Mouse (Mus musculus) 3T3-L1 (cell line): ENCODE data around the gene Lyrm9.

Experiments used
- DNase-seq: peaks from one replicate; pipeline ENCODE4 v3.0.0-alpha.2; 2015; ENCODE audit warnings: low read depth, low spot score

The Lyrm9 gene

DNA sequence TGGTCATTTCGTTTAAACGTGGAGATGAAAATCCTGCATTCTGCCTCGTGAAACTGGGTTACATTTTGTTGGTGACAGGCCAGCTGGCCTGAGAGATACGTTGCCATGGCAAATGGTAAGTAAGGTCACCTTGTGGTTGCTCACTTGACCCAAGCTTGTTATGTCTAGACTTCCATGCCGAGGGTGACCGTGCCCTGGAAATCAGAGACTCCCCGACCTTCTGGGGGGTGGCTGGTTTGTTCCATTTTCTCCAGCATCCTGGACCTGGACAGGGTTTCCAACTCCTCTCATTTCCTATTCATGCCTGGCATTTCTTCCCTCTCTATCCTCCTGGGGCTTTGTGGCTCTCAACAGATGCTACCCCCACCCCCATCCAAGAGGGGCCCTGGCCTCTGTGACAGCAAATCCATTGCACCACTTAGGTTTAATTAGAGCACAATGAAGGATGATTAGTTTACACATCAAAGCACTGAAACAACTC, 11.9 kb upstream of the Lyrm9 start:
- no peak for DNase-seq

DNA sequence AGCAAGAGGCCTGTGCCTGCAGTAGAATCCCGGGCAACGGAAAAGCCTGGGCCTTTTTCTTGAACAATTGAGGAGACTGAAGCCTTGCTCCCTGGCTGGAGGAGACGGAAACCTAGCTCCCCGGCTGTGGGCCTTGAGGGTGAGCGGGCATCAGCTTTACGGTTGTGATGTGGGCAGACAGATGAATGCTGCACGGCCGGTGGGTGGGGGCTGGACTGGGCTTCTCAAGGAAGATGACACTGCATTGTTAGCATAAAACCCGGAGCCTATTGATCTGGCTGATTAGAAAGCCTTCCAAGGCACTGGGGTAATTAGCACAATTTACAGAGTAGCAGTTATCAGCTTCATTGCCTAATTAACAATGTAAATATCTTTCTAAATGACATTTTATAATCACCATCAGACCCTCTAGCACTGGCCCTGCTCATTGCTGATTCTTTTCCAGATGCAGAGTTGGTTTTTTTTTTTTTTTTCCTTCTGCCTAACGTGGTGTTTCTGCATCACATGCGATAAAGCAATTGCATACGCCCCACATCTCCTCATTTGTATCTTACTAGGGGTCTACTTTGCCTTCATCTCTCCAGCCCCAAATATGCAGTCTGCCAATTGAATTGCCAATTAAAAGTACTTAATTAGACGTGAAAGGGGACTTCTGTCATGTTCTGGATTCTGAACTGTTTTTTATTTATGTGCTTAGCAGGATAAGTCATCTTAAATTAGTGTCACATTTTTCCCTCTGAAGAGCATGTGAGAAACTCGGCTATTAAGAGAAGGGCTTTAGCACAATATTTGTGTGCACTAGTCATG, 10.2 kb upstream of the Lyrm9 start:
- DNase-seq: no peak

DNA sequence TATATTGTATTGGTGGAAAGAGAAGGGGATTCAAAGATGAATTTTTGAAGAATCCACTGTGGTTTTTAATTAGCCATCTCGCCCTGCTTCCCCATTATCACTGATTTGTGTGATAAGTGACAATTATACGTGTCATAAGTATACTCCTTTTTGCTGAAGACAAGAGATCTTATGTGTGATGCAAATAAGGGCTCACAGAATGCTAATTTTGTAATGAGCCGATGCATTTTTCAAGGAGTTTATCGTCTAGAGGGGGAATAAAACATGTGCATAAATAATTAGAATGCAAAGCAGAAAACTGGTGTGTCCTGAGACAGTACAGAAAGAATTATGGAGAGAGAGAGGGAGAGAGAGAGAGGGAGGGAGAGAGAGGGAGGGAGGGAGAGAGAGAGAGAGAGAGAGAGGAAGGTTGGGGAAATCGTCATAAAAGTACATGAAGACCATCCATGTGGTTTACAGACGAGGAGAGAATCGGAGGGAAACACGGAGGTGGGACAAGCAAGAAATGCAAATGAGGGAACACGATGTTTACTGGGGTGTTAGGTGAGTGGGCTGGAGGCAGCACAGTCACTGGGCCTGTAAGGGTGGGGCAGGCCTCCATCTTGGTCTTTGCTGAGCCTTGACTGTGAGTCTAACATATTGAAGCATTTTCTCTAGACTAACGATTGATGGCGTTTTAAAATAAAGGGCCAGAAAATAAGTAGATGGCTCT, 8.9 kb upstream of the Lyrm9 start:
- DNase-seq: no peak

DNA sequence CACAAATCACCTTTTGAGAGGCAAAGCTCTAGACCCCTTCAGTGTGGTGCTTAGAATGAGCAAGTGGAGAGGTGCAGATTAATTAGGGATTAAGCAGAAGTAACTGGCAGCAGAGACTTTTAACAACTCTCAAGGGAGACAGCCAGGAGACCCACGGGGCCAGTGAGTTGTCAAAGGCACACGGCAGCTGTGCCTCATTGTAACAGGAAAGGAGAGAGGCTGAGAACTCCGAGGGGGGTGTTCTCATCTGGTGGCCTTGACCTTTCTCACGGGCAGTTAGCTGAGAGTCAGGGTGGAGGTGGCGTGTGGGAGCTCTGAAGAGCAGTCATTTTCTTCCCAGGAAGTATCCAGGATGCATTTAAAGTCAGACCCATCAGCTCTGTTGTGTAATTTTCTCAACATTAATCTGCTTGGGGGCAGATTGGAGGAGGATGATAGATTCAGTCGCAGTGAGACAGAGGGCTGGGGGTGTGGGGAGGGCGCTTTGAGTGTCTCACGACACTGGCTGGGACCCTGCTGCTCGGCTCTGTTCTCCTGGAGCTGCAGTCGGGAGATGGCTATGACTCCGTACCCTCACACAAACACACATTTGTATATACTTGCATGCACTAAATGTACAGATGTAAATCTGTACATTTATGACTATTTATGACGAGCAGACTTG, 5.9 kb upstream of the Lyrm9 start:
- DNase-seq: no peak

DNA sequence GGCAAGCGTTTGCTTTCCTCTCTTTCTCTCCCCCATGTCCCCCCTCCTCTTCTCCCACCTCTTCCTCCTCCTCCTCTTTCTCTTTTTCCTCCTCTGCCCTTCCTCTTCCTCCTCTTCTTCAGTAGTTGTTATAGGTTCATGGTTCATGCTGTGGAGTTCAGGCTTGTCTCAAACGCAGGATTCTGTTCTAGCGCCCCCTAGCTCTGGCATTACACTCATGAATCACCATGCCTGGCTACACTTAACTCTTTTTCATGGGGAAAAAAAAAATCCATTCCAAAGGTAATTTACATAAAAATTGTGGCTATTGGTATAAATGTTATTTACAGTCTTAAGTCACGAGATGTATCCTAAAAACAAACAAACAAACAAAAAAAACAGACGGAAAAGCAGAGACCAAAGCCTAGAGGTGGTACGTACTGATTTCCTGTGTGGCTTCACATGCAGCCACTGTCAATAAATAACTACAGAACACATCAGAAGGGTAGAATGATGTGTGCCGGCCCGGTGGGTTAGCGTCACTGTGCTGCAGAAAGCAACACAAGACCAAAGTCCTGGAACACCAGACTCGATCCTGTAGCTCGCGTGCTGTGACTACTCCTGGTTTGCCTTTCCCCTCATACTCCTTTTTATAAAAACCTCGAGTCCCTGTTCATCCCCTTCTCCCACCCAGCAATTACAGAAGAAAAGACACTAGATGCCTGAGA, 3.4 kb upstream of the Lyrm9 start:
- peak; percentile 71 for DNase-seq

DNA sequence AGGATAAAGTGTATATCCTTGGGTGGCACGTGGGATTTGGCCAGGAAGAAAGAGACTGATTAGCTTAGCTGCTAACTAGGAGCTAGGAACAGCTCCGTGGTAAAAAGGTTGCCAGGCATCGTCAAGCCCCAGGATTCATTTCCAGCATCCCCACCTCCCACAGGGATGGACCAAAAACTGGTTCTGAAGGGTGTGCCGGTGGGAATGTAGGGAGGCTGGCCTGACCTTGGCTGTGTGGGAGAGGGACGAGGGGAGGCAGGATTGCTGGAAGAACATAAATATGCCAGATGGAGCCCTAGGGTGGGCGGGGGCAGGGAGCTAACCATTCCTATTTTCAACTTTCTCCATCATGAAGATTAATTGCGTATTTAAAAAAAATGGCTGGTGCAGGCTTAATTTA, 1.2 kb downstream of the Lyrm9 start:
- DNase-seq: no peak

DNA sequence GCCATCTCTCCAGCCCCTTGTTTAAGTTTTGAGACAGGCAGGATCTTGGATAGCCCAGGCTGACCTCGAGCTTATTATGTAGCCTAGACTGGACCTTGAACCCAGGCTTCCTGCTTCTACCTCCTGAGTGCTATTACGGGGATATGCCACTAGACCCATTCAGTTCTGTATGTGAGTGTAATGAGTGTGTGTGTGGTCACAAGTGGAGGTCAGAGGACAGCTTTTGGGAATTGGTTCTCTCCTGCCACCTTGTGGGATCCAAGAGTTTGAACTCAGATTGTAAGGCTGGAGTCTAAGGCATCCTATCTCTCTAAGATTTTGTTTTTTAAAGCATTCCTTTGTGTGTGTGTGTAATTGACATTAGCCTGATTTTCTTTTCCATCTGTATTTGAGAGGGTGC, 2.0 kb downstream of the Lyrm9 start:
- DNase-seq: peak; percentile 78

DNA sequence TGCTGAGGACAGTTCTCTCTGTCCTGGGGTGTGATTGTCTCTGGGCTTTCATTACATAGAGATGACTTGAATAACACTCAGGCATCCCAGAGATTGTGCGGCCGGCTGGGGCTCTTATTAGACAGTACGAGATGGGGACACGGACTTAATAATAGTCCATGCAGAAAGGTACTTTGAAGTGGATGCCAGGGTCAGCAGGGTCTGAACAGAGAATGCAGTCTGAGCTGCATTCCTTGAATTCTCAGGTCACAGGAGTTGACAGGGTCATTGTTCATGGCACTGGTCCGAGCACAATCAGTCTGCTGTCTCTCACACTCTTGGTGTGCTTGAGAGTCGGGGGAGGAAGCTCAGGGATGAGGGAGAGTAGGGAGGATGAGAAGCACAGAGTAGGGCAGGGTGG, 3.0 kb downstream of the Lyrm9 start:
- no peak for DNase-seq

DNA sequence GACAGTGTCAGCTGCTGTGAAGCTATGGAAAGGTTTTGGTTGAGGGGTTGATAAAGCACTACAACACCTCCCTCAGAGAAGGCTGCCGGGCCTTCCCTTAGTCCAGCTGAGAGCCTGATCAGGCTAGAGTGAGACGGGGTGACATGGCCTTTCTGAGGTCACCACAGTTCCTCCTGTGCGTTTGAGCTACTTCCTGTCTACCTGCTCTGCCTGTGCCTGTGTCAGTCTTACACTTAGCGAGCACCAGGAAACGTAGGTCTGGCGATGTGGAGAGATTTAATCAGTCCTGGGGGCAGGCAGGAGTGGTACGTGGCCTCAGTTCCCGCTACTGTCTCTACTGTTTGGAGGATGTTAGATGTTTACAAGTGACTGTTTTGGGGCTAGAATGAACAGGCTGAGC, 3.8 kb downstream of the Lyrm9 start:
- DNase-seq: no peak

DNA sequence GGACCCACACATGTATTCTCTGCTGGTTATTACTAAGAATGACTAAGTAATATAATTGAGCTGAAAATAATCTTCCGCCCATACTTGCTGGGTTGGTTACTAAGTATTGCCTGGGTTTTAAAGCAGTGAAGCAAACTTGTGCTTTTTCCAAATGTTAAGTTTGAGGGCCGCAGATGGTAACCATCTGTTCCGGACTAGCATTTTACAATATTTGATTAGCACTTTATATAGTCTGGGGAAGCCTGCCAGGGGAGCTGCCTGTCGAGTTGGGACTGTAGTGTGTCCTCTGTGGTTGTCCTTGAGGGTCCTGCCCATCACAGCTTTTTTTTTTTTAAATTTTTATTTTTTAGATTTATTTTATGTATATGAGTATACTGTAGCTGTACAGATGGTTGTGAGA, 5.3 kb downstream of the Lyrm9 start:
- no peak for DNase-seq

DNA sequence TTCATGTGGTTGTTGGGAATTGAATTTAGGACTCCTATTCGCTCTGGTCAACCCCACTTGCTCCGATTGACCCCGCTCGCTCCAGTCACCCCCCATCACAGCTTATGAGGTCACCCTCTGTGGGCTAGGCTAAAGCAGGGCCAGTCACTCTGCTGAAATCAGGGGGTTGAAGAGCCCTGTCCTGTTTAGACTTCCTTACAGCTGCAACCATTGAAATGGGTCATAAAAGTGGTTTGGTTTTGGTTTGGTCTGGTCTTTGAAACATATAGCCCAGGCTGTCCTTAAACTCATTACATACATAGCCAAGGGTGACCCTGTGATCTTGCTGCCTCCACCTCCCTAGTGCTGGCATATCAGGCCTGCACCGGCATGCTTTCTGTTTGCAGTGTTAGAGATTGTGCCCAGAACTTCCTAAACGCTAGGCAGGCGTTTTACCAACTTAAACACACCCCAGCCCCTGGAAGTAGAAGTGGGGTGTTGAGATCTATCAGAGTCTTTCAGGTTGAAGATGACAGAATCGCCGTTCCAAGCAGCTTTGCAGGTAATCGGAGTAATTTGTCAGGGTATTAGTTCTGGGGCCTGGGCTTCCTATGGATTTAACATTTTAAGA, 5.8 kb downstream of the Lyrm9 start:
- DNase-seq: no peak

DNA sequence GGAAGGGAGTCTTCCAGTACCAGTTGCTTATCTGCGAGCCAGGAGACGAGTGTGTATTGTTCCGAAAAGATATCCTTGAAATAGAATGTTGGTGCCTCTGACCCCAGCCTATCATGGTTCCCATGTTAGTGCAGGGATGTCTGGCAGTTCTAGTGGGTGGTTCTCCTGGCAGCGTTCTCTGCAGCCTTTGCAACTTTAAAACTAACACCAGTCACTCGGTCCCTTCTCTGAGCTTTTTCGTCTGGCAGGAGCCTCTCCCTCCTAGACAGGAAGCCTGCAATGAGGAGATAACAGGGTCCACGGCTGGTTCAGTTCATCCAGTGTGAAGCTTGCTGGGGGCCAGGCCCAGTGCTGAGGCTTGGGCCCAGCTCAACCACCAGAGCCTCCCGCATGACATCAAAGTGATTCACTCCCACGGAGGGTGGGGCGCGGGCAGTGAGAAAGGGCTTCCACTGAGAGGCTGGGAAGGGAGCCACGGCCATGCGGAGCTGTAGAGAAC, 6.5 kb downstream of the Lyrm9 start:
- DNase-seq: peak; percentile 42

DNA sequence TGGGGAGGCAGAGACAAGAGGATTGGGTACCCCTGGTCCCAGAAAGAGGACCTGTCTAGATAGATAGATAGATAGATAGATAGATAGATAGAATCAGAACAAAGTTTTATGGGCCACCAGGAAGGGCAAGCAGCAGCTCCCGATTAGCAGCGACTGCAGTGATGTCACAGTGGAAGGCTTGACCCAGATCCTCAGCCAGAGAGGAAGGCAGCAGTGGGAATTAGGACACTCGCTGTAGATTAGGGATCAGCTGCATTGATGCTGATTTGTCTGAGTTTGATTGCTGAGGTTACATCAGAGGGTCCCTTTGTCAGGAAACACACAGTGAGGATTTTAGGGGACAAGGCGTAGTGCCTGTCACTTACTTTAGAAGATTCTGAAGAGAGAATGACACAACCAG, 10.1 kb downstream of the Lyrm9 start:
- no peak for DNase-seq

DNA sequence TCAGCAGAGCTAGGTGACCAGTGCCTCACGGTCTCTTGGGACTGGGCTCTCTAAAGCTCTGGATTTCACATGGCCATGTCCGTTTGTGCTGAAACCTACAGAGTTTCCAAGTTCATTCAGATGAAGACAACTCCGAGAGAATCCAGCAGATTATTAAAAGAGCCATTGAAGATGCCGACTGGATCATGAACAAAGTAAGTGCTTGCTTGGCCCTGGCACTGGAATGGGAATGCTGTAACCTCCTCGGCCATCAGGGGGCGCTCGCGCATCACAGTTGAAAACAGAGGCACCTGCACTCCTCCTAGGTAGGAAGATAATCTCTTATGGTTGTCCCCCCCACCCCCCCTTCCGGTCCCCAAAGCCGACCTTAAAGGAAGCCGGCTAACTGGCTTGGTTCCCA, 11.6 kb downstream of the Lyrm9 start:
- DNase-seq: peak; percentile 57

DNA sequence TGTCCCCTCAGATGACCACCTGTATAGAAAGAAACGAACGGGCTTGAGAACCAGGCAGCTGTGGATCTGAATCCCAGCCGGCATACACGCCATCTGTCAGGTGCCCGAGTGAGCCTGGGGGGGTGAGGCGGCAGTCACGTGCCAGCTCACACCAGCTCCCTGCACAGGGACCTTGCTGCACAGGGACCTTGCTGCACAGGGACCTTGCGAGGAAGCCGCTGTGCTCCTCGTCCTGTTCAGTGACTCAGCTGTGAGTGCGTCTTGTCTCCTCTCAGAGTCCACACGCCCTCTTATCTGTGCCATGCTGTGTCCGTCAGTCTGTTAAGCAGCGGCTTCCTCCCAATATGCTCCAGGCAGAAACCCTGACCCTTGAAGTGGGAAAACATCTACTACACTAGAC, 13.1 kb downstream of the Lyrm9 start:
- no peak for DNase-seq

DNA sequence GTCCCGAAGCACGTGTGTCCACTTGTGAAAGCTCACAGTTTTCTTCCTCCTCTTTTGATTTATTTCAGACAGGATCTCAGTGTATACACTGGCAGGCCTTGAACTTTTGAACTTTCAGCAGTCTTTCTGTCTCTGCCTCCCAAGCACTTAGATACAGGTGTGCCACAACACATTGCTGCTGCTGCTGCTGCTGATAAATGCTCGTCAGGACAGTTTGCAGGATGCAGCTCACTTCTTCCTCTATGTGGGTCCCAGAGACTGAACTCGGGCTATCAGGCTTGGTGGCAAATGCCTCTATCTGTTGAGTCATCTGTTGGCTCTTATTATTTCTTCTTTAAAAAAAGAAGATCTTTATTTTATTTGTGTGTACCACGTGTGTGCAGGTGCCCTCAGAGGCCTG, 13.8 kb downstream of the Lyrm9 start:
- DNase-seq: no peak

DNA sequence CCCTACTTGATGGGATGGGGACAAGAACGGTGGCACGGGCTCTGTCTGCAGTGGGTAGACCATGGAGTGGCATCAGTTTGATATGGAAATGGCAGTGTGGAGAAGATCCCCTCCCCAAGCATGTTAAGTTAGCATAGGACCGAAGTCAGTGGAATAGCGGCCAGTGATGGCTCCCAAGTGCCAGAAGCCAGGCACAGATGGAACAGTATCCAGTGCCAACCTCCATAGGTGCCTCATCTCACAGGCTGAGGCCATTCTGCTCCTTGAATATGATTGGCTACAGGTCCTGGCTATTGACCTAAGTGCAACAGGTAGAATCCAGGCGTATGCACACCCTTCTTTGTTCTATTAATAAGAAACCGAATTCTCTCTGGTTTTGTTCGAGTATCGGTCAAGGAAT, 15.6 kb downstream of the Lyrm9 start:
- no peak for DNase-seq

DNA sequence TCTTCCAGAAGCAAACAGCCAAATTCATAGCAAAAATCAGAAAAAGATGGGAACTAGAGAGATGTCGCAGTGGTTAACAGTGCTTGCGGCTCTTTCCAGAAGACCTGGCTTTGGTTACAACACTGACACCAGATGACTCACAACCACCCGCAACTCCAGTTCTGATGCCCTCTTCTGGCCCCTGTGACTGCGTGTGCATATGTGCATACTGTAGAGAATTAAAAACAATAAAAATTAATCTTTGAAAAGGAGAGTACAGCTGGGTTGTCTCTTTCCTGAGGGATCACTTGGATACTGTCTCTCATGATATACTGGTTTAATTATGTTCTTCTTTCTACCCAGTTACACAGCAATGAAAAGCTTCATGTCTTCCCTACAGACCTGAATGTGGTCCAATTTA, 20.2 kb downstream of the Lyrm9 start:
- DNase-seq: peak; percentile 75

DNA sequence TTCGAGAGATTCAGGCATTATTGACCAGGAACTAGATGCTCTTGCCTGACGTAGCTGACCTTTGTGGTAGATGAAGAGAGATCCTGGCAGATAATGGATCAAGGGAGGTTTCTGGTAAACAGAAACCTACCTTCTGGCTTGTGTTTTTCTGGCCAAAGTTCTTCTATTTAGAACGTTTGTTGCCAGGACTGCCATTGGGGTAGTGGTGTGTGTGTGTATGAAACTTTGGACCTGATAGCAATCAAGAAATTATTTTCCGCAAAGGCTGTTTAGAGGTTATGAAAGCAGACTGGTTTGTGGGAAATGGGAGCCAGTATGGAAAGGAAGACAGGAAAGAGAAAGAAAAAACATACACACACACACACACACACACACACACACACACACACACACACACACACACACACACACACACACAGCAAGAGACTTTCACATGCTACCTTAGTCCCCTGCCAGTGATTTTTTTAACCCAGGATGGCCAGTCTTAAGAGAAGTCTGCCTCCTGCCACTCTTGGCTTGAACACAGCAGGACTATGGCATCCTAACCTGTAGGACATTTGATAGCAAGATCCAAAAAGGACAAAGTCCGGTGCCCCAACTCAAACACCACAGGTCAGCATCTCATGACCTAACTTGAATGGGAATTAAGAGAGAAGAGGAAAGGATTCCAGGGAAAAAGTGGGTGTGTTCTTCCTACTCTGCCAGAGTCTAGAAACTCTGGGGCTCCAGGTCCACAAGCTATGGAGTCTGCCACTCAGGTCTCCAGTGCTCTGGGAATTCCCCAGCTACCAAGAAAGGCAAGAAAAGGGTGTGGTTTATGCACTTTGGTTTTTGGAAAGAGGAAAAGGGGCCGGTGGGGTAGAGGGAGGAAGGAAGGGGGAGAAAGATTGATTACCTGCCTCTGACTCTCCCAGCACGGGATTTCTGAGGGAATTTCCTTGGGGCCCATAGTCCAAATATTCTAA, 21.8 kb downstream of the Lyrm9 start:
- no peak for DNase-seq

DNA sequence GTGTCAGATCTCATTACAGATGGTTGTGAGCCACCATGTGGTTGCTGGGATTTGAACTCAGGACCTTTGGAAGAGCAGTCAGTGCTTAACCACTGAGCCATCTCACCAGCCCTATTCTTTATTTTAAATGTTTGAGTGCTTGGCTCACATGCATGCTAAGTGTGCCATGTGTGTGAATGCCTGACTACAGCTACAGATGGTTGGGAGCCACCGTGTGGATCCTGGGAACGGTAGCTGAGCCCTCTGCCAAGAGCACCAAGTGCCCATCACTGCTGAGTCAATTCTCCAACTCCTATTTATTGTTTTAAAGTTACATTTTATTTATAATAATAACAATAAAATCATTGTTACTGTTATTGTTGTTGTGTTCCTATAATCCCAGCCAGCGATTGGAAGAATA, 23.5 kb downstream of the Lyrm9 start:
- DNase-seq: no peak
